Comparison of ENCODE assay signal across 10 mouse cellular contexts in the genomic region with DNA sequence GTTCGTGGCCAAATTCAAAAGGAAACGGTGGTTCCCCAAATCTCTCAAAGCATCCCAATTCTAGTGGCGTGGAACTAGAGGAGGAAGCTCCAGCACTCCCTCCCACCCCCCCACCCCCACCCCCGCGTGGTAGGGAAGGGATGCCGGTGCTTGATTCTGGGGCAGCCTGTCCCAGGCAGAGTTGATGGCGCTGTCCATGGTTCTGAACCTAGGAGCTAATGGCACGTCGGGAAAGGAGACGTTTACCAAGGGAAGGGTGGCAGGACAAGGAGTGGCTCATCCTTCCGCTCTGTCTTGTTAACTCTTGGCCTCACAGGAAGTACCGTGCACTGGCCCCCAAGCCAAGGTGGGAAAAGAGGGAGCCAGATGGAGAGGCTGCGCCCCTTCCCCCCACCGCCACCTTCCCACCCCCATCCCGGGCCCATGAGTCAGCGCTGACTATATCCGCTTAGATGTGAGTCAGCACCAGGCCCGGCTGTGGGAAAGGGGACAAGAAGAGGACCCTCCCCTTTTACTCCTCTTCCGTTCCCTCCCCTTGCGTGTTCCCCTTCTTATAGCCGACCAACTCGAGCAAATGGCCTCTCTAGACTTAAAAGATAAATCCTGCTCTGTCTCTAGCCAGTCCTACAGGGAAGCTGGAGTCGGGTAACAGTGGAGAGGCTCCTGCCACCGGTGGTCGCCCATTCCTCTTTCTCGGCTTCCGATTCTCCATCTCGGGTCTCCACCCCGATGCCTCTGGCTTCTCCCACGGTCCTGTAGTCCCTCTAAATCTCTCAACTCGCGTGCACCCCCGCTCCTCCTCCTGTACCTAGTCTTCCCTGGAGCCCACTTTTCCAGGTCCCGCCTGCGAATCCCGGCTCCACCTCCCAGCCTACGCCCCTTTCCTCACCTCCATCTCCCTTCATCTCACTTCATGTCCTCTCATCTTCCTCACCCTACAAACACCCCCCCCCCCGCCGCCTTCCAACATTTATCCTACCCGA. TPM values are rescaled to one million over a fixed set of nuclear protein-coding genes. Genes with fewer than 3 reads are reported as not detected.
DNase-seq lines count a peak whose midpoint lies in the region; ATAC-seq and TF ChIP-seq lines count a peak whose summit lies in the region.
"Had no signal": no experiment of that assay in that cellular context is flagged by ENCODE, and none has a peak within 500 bp of the region (broad histone marks: within the 10 kb centered on the region; RNA-seq: fewer than 3 reads in every experiment).

No protein-coding gene starts in this region.

- dilution Hi-C loops in CH12.LX (cut with MboI; ENCODE audit: extremely low pct_ligation_motif_present, extremely low pct_unique_long_range_greater_than_20kb, low sequenced_read_pairs), result no loop called here

- TF ChIP-seq RAD21 in CH12.LX (IDR thresholded peaks at IDR 0.05; ENCODE audit: low read depth, low read length), result no peak

- TF ChIP-seq EP300 in CH12.LX (IDR thresholded peaks at IDR 0.05; ENCODE audit: low read length), result no peak

- WGBS in heart, embryonic 15.5 days, result 3% methylated on average over 40 of the region's 40 CpGs

- no peak overlapping the region for H3K9ac ChIP-seq in CH12.LX (ENCODE audit: insufficient read depth, low read depth)
- no peak overlapping the region for H3K9ac ChIP-seq in heart, embryonic 15.5 days

- peak; percentile 70 for DNase-seq in CD4-positive, CD25-positive, alpha-beta regulatory T cell, adult 2 months (ENCODE audit: low read depth, low spot score)
- DNase-seq in CH12.LX (ENCODE audit: extremely low read depth), result peak; percentile 32
- peak; percentile 51 to 53 for DNase-seq in cerebellum, postnatal 25 days
- peak; percentile 56 to 88 for DNase-seq in kidney, postnatal 36 days
- DNase-seq in mesoderm, embryonic 11.5 days (ENCODE audit: low read depth, low spot score), result peak; percentile 88
- DNase-seq in right cerebral cortex, postnatal 25 days, result peak; percentile 72

- peaks cover 60% of the 10 kb centered on the region for H3K27me3 ChIP-seq in CH12.LX (replicated peaks)
- H3K27me3 ChIP-seq in heart, embryonic 15.5 days, result peaks cover 43% of the 10 kb centered on the region

- no peaks in the 10 kb centered on the region for H3K36me3 ChIP-seq in CH12.LX (replicated peaks in 1 of 2; ENCODE audit: control insufficient read depth in 1 of 2, insufficient read depth in 1 of 2, low read length in 1 of 2)
- H3K36me3 ChIP-seq in heart, embryonic 15.5 days, result no peaks in the 10 kb centered on the region

- H3K4me1 ChIP-seq in CH12.LX (ENCODE audit: control insufficient read depth in 1 of 2, insufficient read depth in 2 of 2), result no peaks in the 10 kb centered on the region
- no peaks in the 10 kb centered on the region for H3K4me1 ChIP-seq in heart, embryonic 15.5 days (replicated peaks)

- H3K4me3 ChIP-seq in CH12.LX (replicated peaks in 1 of 3; ENCODE audit: low read depth in 2 of 3, low read length in 2 of 3, poor library complexity in 1 of 3), result no peak overlapping the region
- no peak overlapping the region for H3K4me3 ChIP-seq in heart, embryonic 15.5 days
- H3K4me3 ChIP-seq: heart, adult 2 months had no signal

- in situ Hi-C loops in CH12.LX (cut with MboI; ENCODE audit: low pct_ligation_motif_present, low pct_unique_long_range_greater_than_20kb, low sequenced_read_pairs), result loop anchor here (25.0 kb wide), 1 partner anchor 326 kb away; the partner anchor contains the start of gene Cfap65

- no peak for TF ChIP-seq CTCF in CH12.LX (conservative IDR thresholded peaks at IDR 0.05 in 1 of 2, IDR thresholded peaks at IDR 0.05 in 1 of 2; ENCODE audit: low read depth in 2 of 2, low read length in 2 of 2)

- no peak overlapping the region for H3K4me2 ChIP-seq in CH12.LX (ENCODE audit: insufficient read depth, low read depth, poor library complexity, severe bottlenecking)
- H3K4me2 ChIP-seq in heart, embryonic 15.5 days, result 0 out of 2 replicates have a peak overlapping the region, but pooled peaks have one; percentile 26

- no peak for TF ChIP-seq POLR2A in CH12.LX (IDR thresholded peaks at IDR 0.05; ENCODE audit: low read depth, low read length)

- no peaks in the 10 kb centered on the region for H3K9me3 ChIP-seq in CH12.LX (replicated peaks; ENCODE audit: low read length)
- no peaks in the 10 kb centered on the region for H3K9me3 ChIP-seq in heart, embryonic 15.5 days (replicated peaks)

- ATAC-seq in CD4-positive, CD25-positive, alpha-beta regulatory T cell, adult 4 months, result no peak
- ATAC-seq in heart, embryonic 15.5 days (replicated peaks; ENCODE audit: insufficient number of reproducible peaks, insufficient read depth, low FRiP score, low read depth), result no peak; the same call in 1 of the 2 replicates

- H3K79me2 ChIP-seq in CH12.LX (replicated peaks; ENCODE audit: control insufficient read depth, extremely low read depth, insufficient read depth, poor library complexity, severe bottlenecking), result no peaks in the 10 kb centered on the region

- no peak overlapping the region for H3K27ac ChIP-seq in CH12.LX (ENCODE audit: insufficient read depth, low read depth)
- no peak overlapping the region for H3K27ac ChIP-seq in heart, embryonic 15.5 days
- H3K27ac ChIP-seq: heart, adult 2 months had no signal

TF ChIP-seq in CH12.LX, 34 proteins besides CTCF, POLR2A, EP300 and RAD21:
- no peak for TF ChIP-seq TCF12 (IDR thresholded peaks at IDR 0.05; ENCODE audit: low read depth, low read length)
- TF ChIP-seq E2F4 (IDR thresholded peaks at IDR 0.05; ENCODE audit: insufficient replicate concordance, low read depth, low read length), result no peak
- no peak for TF ChIP-seq HCFC1 (IDR thresholded peaks at IDR 0.05; ENCODE audit: low read depth, low read length)
- no peak for TF ChIP-seq GABPA (IDR thresholded peaks at IDR 0.05; ENCODE audit: insufficient replicate concordance, low read depth, low read length)
- TF ChIP-seq JUND (conservative IDR thresholded peaks at IDR 0.05; ENCODE audit: low read depth, low read length), result no peak
- no peak for TF ChIP-seq SIN3A (IDR thresholded peaks at IDR 0.05; ENCODE audit: low read length)
- no peak for TF ChIP-seq TBP (conservative IDR thresholded peaks at IDR 0.05; ENCODE audit: low read depth, low read length)
- TF ChIP-seq SMC3 (IDR thresholded peaks at IDR 0.05; ENCODE audit: low read depth, low read length), result no peak
- TF ChIP-seq ZMIZ1 (IDR thresholded peaks at IDR 0.05; ENCODE audit: low read depth, low read length), result no peak
- TF ChIP-seq USF2 (conservative IDR thresholded peaks at IDR 0.05; ENCODE audit: low read depth, low read length), result no peak
- no peak for TF ChIP-seq PAX5 (IDR thresholded peaks at IDR 0.05; ENCODE audit: low read length)
- no peak for TF ChIP-seq CHD2 (IDR thresholded peaks at IDR 0.05; ENCODE audit: low read length)
- no peak for TF ChIP-seq ZNF384 (IDR thresholded peaks at IDR 0.05; ENCODE audit: low read depth, low read length)
- no peak for TF ChIP-seq MEF2A (IDR thresholded peaks at IDR 0.05; ENCODE audit: borderline replicate concordance, low read depth, low read length)

RNA-seq across cellular contexts. Expression of gene Ptprn, which starts 1.0 kb away (rescaled TPM):
- polyA plus RNA-seq in CD4-positive, CD25-positive, alpha-beta regulatory T cell, adult 4 months (2017; shearing (Covaris generic)), result under 1 TPM; 0.22 to 0.61 TPM
- 0.04 TPM in 1 of 2 replicates, not detected in the other for total RNA-seq in CH12.LX (2012; rRNA removed)
- not detected in 2 replicates for total RNA-seq in CH12.LX (2014; rRNA removed)
- polyA plus RNA-seq in CH12.LX (2012; ENCODE audit: insufficient read length, low read depth), result 0.16 TPM in 1 of 2 replicates, not detected in the other
- 0.45 and 1.0 TPM in 2 replicates for polyA plus RNA-seq in heart, embryonic 15.5 days (2015; fragmentation: Nextera tagmentation; extraction: Ambion mirVana)

RNA-seq across cellular contexts. Expression of gene Resp18, which starts 15.0 kb away (rescaled TPM):
- polyA plus RNA-seq in CD4-positive, CD25-positive, alpha-beta regulatory T cell, adult 4 months (2017; shearing (Covaris generic)), result not detected
- total RNA-seq in CH12.LX (2012; rRNA removed) (not detected in 2 replicates), CH12.LX (2014; rRNA removed) (not detected in 2 replicates)
- polyA plus RNA-seq in CH12.LX (2012; ENCODE audit: insufficient read length, low read depth), result not detected in 2 replicates
- polyA plus RNA-seq in heart, embryonic 15.5 days (2015; fragmentation: Nextera tagmentation; extraction: Ambion mirVana), result 0.18 and 2.4 TPM in 2 replicates
- total RNA-seq: heart, adult 2 months had no signal

RNA-seq across cellular contexts. Expression of gene Dnajb2, which starts 27.1 kb away (rescaled TPM):
- 10 to 100 TPM in 1 of 2 experiments, 1 to 10 TPM in 1; 10.0 to 10.3 TPM for polyA plus RNA-seq in CD4-positive, CD25-positive, alpha-beta regulatory T cell, adult 4 months (2017; shearing (Covaris generic))
- total RNA-seq in CH12.LX (2012; rRNA removed) (13.8 and 14.7 TPM in 2 replicates), CH12.LX (2014; rRNA removed) (4.6 and 6.8 TPM in 2 replicates)
- polyA plus RNA-seq in CH12.LX (2012; ENCODE audit: insufficient read length, low read depth), result 15.2 and 15.3 TPM in 2 replicates
- polyA plus RNA-seq in heart, embryonic 15.5 days (2015; fragmentation: Nextera tagmentation; extraction: Ambion mirVana), result 41.4 and 43.0 TPM in 2 replicates

RNA-seq across cellular contexts. Expression of gene A630095N17Rik, which starts 31.4 kb away (rescaled TPM):
- not detected for polyA plus RNA-seq in CD4-positive, CD25-positive, alpha-beta regulatory T cell, adult 4 months (2017; shearing (Covaris generic))
- total RNA-seq in CH12.LX (2012; rRNA removed), result 0.30 TPM in 1 of 2 replicates, not detected in the other
- total RNA-seq in CH12.LX (2014; rRNA removed), result 0.74 and 1.4 TPM in 2 replicates
- 0.74 and 0.78 TPM in 2 replicates for polyA plus RNA-seq in CH12.LX (2012; ENCODE audit: insufficient read length, low read depth)
- 0.23 TPM in 1 of 2 replicates, not detected in the other for polyA plus RNA-seq in heart, embryonic 15.5 days (2015; fragmentation: Nextera tagmentation; extraction: Ambion mirVana)
- total RNA-seq: heart, adult 2 months had no signal
- polyA plus RNA-seq: heart, adult 2 months; small intestine, adult 2 months had no signal

RNA-seq across cellular contexts. Expression of gene Tuba4a, which starts 43.6 kb away (rescaled TPM):
- polyA plus RNA-seq in CD4-positive, CD25-positive, alpha-beta regulatory T cell, adult 4 months (2017; shearing (Covaris generic)), result 100 to 1,000 TPM; 141 to 164 TPM
- 180 and 259 TPM in 2 replicates for total RNA-seq in CH12.LX (2012; rRNA removed)
- 168 and 192 TPM in 2 replicates for total RNA-seq in CH12.LX (2014; rRNA removed)
- polyA plus RNA-seq in CH12.LX (2012; ENCODE audit: insufficient read length, low read depth), result 259 and 294 TPM in 2 replicates
- polyA plus RNA-seq in heart, embryonic 15.5 days (2015; fragmentation: Nextera tagmentation; extraction: Ambion mirVana), result 41.9 and 56.7 TPM in 2 replicates

Comparison
In these comparisons a context has a peak if more than half of its experiments do, and no peak if none do; other contexts are left out.
1. DNase-seq: peak in every context shown above with its lines; median percentile 88 in mesoderm, embryonic 11.5 days; 72 in kidney, postnatal 36 days; 72 in right cerebral cortex, postnatal 25 days; 70 in CD4-positive, CD25-positive, alpha-beta regulatory T cell, adult 2 months; 52 in cerebellum, postnatal 25 days; 32 in CH12.LX.